Mouse (Mus musculus): ENCODE results near the gene Slc9a5. TPM values are rescaled to one million over a fixed set of nuclear protein-coding genes. Genes with fewer than 3 reads are reported as not detected.

Gene Slc9a5
- polyA plus RNA-seq, 1 experiment from 2014 or later = 4.1 TPM

DNA sequence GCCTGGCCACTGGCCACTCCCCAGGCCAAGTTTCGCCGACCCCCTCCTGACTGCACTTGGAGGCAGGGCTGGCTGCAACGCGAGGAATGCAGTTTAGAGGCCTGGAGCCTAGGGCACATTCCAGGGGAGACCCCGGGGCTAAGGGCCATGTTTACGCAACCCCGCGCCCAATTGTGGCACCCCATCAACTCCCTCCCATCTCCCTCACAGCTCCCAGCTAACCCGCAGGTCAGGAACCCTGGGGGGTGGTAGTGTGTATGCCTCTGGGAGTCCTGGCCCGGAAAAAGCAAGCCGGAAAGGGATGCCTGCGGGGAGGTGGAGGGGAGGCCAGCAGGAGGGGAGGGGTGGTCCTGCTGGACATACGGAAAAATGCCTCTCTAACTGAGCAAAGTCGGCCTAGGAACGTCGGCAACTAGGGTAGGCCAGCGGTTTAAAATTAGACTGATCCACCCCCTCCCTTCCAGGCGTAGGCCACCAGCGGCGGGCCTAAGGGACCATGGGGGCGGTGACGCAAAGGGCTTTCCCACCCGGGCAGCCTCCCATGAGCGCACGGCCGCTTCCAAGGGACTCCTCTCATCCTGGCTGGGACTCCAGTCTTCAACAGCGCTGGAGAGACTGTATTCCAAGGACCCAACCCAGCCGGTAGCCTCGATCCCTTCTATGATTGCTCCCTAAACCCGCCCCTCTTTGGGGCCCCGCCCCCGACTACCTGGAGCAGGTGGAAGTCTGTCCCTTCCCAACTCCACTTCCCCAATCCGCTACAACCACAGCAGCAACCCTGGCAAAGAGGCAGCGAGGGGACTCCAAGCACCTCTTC is 1.8 kb upstream of the Slc9a5 start:
- Histone ChIP-seq H3K27ac (ENCODE audit: low read depth, low read length) (0 out of 2 replicates have a peak overlapping the region, but pooled peaks have one; percentile 46), H3K4me1 (ENCODE audit: control insufficient read depth, insufficient read depth, low read length) (peaks cover 21% of the 10 kb centered on the region; the same call in 1 of the 2 replicates), H3K27me3 (ENCODE audit: control insufficient read depth, insufficient read depth, low read length) (0 out of 2 replicates have a peak, but pooled peaks cover 2% of the 10 kb centered on the region), H3K9me3 (ENCODE audit: control insufficient read depth, low read length) (no peaks in the 10 kb centered on the region), H3K4me2 (ENCODE audit: low read depth) (peak overlapping the region; percentile 97), H3K36me3 (ENCODE audit: control insufficient read depth, insufficient read depth, low read length) (no peaks in the 10 kb centered on the region), H3K9ac (ENCODE audit: low read length) (peak overlapping the region; percentile 55), H3K4me3 (ENCODE audit: low read depth, low read length) (peak overlapping the region; percentile 60)
- ATAC-seq (ENCODE audit: insufficient read depth, low FRiP score, low TSS enrichment) = peak; percentile 14
- WGBS = under 1% methylated on average over 34 of the region's 34 CpGs
- peak; percentile 41 for DNase-seq (ENCODE audit: low spot score)

DNA sequence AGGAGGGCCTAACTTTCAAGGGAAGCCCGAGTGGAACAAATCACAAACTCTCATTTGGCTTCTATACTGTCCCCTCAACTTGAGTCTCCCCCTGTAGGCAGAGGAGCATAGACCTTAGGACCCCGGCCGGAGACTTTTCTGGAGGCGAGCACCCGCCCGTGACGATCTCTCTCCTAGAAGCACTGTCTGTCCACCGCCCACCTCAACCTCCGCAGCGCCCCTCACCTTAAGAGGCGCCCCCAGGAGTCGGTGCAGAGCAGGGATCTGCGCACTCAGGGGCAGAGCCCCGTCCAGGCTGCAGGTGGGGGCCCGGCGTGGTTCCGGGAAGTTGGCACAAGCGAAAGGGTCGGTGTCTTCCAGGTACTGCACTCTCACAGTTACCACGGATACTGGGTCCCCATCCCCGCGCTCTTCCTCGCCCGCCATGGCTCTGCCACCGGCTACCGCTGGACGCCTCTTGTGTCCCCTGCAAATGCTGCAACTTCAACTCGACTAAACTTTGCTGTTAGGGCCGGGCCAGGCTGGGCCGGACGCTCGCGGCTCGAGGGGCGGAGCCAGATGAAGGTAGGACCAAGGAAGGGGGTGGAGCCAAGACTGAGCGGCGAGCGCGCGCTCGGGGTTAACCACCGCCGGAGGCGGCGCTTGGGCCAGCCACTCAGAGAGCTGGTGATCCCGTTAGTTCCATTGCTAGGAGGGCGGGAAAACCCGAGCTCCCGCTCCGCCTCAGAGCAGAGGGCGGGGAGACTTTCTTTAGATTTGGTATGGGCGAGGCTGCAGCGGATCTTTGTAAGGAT is 1.0 kb upstream of the Slc9a5 start, which contains the start of gene Fhod1:
Fhod1 (minus strand) TSS at position 526 of the 794 bp plus-strand sequence.
- H3K9ac ChIP-seq (ENCODE audit: low read length) = peak within 1 kb of the TSS; percentile 76
- 0 out of 2 replicates have a peak, but pooled peaks cover 2% of the 10 kb centered on the region for H3K27me3 ChIP-seq (ENCODE audit: control insufficient read depth, insufficient read depth, low read length)
- no peaks in the 10 kb centered on the region for H3K36me3 ChIP-seq (ENCODE audit: control insufficient read depth, insufficient read depth, low read length)
- peak within 1 kb of the TSS; percentile 60 for H3K4me3 ChIP-seq (ENCODE audit: low read depth, low read length)
- no peaks in the 10 kb centered on the region for H3K9me3 ChIP-seq (ENCODE audit: control insufficient read depth, low read length)
- peak within 1 kb of the TSS; percentile 97 for H3K4me2 ChIP-seq (ENCODE audit: low read depth)
- DNase-seq (ENCODE audit: low spot score) (peak; percentile 94), ATAC-seq (ENCODE audit: insufficient read depth, low FRiP score, low TSS enrichment) (peak; percentile 81)
- H3K4me1 ChIP-seq (ENCODE audit: control insufficient read depth, insufficient read depth, low read length) = peaks cover 21% of the 10 kb centered on the region; the same call in 1 of the 2 replicates
- WGBS = under 1% methylated on average over 53 of the region's 53 CpGs
- H3K27ac ChIP-seq (ENCODE audit: low read depth, low read length) = peak within 1 kb of the TSS; percentile 46; the same call in 1 of the 2 replicates

DNA sequence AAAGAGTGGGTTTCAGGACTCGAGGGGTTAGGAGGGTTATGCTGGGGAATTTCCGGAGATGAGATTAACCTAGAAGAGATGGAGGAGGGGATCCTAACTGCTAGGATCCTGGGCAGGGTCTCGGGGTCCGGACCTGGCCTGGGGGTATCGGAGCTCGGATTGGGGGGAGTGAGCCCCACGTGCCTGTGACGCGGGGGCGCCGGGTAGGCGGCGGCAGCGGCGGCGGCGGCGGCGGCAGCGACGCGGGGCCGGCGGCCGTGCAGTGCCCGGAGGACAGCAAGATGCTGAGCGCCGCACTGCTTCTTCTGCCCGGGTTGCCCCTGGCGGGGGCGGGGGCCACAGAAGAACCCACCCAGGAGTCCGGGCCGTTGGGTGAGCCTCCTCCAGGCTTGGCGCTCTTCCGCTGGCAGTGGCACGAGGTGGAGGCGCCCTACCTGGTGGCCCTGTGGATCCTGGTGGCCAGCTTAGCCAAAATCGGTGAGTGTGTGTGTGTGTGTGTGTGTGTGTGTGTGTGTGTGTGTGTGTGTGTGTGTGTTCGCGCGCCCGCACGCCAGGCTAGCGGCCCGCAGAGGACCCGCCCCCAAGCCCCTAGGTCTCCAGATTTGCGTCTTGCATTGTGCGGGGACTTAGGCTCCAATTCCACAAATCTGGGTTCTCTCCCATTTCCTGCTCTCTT is 591 bp downstream of the Slc9a5 start:
- H3K9ac ChIP-seq (ENCODE audit: low read length) = peak overlapping the region; percentile 76
- H3K27me3 ChIP-seq (ENCODE audit: control insufficient read depth, insufficient read depth, low read length) = 0 out of 2 replicates have a peak, but pooled peaks cover 2% of the 10 kb centered on the region
- peak overlapping the region; percentile 97 for H3K4me2 ChIP-seq (ENCODE audit: low read depth)
- H3K9me3 ChIP-seq (ENCODE audit: control insufficient read depth, low read length) = no peaks in the 10 kb centered on the region
- H3K27ac ChIP-seq (ENCODE audit: low read depth, low read length) = no peak overlapping the region
- H3K36me3 ChIP-seq (ENCODE audit: control insufficient read depth, insufficient read depth, low read length) = no peaks in the 10 kb centered on the region
- ATAC-seq (ENCODE audit: insufficient read depth, low FRiP score, low TSS enrichment) (peak; percentile 15), DNase-seq (ENCODE audit: low spot score) (peak; percentile 71)
- peaks cover 21% of the 10 kb centered on the region; the same call in 1 of the 2 replicates for H3K4me1 ChIP-seq (ENCODE audit: control insufficient read depth, insufficient read depth, low read length)
- WGBS = under 1% methylated on average over 30 of the region's 48 CpGs
- H3K4me3 ChIP-seq (ENCODE audit: low read depth, low read length) = peak overlapping the region; percentile 60

DNA sequence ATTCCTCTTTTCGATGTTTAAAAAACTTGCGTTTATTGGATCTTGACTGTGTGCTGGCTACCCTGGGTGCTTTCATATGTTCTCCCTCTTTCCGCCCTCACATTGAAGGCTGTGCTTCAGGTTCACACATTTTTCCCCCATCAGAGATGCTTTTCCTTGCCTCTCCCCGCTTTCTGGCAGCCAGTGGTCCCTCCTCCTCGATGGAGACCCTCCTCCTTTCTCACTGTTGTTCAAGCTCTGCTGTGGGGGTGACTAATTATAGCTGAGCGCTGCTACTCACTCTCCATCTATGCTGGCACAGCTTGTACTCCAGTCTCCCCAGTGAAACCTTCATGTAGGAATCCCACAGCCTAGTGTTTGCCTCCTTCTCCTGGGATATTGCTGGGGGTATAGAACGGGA is 1.5 kb downstream of the Slc9a5 start:
- ATAC-seq (ENCODE audit: insufficient read depth, low FRiP score, low TSS enrichment) = no peak
- Histone ChIP-seq H3K27me3 (ENCODE audit: control insufficient read depth, insufficient read depth, low read length) (0 out of 2 replicates have a peak, but pooled peaks cover 2% of the 10 kb centered on the region), H3K4me3 (ENCODE audit: low read depth, low read length) (no peak overlapping the region), H3K9me3 (ENCODE audit: control insufficient read depth, low read length) (no peaks in the 10 kb centered on the region), H3K27ac (ENCODE audit: low read depth, low read length) (no peak overlapping the region), H3K4me2 (ENCODE audit: low read depth) (peak overlapping the region; percentile 97; the same call in 1 of the 2 replicates), H3K9ac (ENCODE audit: low read length) (no peak overlapping the region), H3K36me3 (ENCODE audit: control insufficient read depth, insufficient read depth, low read length) (no peaks in the 10 kb centered on the region), H3K4me1 (ENCODE audit: control insufficient read depth, insufficient read depth, low read length) (peaks cover 21% of the 10 kb centered on the region)
- 43% methylated on average over 7 of the region's 7 CpGs for WGBS
- DNase-seq (ENCODE audit: low spot score) = no peak

DNA sequence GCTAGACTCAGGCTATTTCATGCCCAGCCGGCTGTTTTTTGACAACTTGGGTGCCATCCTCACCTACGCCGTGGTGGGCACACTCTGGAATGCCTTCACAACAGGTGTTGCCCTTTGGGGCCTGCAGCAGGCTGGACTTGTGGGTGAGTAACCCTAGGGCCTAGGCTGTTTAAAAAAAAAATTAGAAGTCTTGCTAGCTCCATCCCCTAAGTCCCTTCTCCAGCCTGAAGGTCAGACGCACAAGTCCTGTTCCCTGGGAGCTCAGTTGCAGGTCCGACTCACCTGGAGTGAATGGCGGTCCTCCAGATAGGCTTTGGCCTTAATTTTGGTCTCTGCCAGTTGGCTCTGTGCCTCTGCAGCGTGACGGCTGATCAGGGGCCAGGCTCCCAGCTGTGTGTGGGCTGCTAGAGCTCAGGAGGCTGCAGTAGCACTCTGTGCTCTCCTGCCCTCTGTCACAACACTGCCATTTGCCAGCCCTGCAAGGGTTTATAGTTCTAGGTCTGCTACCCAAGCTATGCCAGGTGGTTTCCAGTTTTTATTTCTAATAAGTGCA is 5.0 kb downstream of the Slc9a5 start:
- ATAC-seq (ENCODE audit: insufficient read depth, low FRiP score, low TSS enrichment) (no peak), DNase-seq (ENCODE audit: low spot score) (no peak)
- H3K36me3 ChIP-seq (ENCODE audit: control insufficient read depth, insufficient read depth, low read length) = no peaks in the 10 kb centered on the region
- 0 out of 2 replicates have a peak, but pooled peaks cover 2% of the 10 kb centered on the region for H3K27me3 ChIP-seq (ENCODE audit: control insufficient read depth, insufficient read depth, low read length)
- H3K4me2 ChIP-seq (ENCODE audit: low read depth) = no peak overlapping the region
- H3K4me1 ChIP-seq (ENCODE audit: control insufficient read depth, insufficient read depth, low read length) = peaks cover 10% of the 10 kb centered on the region
- WGBS = 76% methylated on average over 8 of the region's 8 CpGs
- H3K9me3 ChIP-seq (ENCODE audit: control insufficient read depth, low read length) = no peaks in the 10 kb centered on the region
- H3K27ac ChIP-seq (ENCODE audit: low read depth, low read length) = no peak overlapping the region
- no peak overlapping the region for H3K4me3 ChIP-seq (ENCODE audit: low read depth, low read length)
- H3K9ac ChIP-seq (ENCODE audit: low read length) = no peak overlapping the region

DNA sequence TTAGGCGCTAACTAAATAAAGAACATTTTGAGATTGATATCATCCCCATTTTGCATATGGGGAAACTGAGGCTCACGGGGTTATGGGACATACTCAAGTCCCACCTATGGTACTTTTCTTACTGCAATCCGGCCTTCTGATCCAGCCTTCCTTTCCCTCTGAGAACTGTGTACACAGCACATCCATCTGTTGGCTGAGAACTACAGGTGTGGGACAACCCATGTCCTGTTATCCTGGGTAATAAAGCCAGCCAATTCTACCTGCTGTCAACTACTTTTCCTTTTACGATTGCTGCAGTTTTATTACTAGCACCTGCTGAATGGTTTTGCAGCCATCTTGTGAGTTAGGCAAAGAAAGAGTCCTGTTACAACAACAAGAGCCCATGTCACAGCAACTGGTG is 5.9 kb downstream of the Slc9a5 start:
- no peak overlapping the region for H3K27ac ChIP-seq (ENCODE audit: low read depth, low read length)
- no peaks in the 10 kb centered on the region for H3K36me3 ChIP-seq (ENCODE audit: control insufficient read depth, insufficient read depth, low read length)
- H3K27me3 ChIP-seq (ENCODE audit: control insufficient read depth, insufficient read depth, low read length) = 0 out of 2 replicates have a peak, but pooled peaks cover 2% of the 10 kb centered on the region
- ATAC-seq (ENCODE audit: insufficient read depth, low FRiP score, low TSS enrichment) (no peak), DNase-seq (ENCODE audit: low spot score) (no peak)
- no peaks in the 10 kb centered on the region for H3K9me3 ChIP-seq (ENCODE audit: control insufficient read depth, low read length)
- no peak overlapping the region for H3K9ac ChIP-seq (ENCODE audit: low read length)
- H3K4me3 ChIP-seq (ENCODE audit: low read depth, low read length) = no peak overlapping the region
- H3K4me1 ChIP-seq (ENCODE audit: control insufficient read depth, insufficient read depth, low read length) = peaks cover 10% of the 10 kb centered on the region
- H3K4me2 ChIP-seq (ENCODE audit: low read depth) = no peak overlapping the region
- 73% methylated on average over 4 of the region's 4 CpGs for WGBS

DNA sequence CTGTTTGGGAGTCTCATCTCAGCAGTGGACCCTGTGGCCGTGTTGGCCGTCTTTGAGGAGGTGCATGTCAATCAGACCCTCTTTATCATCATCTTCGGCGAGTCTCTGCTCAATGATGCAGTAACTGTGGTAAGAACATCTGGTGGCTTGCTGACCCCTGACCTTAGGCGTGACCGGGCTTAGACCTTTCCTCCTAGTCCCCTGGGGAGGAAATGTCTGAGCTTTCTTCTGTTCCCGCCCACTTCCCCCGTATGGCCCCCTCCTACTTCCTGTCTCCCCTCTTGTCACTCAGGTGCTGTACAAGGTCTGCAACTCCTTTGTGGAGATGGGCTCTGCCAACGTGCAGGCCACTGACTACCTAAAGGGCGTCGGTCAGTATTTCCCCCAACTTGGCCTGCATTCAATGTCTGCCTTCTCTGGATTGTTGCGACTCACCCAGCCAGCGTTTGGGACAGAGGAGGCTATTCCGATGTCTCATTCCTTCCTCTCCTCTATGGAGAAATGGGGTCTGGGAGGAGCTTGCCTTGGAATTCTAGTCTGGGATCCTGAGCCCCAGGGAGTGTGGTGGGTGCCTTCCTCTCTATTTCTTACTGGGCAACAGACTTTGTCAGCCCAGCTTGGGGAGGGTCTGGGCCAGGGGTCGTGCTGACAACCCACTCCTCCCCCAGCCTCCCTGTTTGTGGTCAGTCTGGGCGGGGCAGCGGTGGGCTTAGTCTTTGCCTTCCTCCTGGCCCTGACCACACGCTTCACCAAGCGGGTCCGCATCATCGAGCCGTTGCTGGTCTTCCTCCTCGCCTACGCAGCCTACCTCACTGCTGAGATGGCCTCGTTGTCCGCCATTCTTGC is 6.8 kb downstream of the Slc9a5 start:
- no peaks in the 10 kb centered on the region for H3K36me3 ChIP-seq (ENCODE audit: control insufficient read depth, insufficient read depth, low read length)
- DNase-seq (ENCODE audit: low spot score) (no peak), ATAC-seq (ENCODE audit: insufficient read depth, low FRiP score, low TSS enrichment) (no peak)
- no peak overlapping the region for H3K4me3 ChIP-seq (ENCODE audit: low read depth, low read length)
- no peak overlapping the region for H3K9ac ChIP-seq (ENCODE audit: low read length)
- no peak overlapping the region for H3K27ac ChIP-seq (ENCODE audit: low read depth, low read length)
- no peaks in the 10 kb centered on the region for H3K27me3 ChIP-seq (ENCODE audit: control insufficient read depth, insufficient read depth, low read length)
- H3K4me1 ChIP-seq (ENCODE audit: control insufficient read depth, insufficient read depth, low read length) = peaks cover 3% of the 10 kb centered on the region
- no peak overlapping the region for H3K4me2 ChIP-seq (ENCODE audit: low read depth)
- WGBS = 63% methylated on average over 26 of the region's 26 CpGs
- no peaks in the 10 kb centered on the region for H3K9me3 ChIP-seq (ENCODE audit: control insufficient read depth, low read length)
